Mouse (Mus musculus): ENCODE measurements around the gene Zfp617. TPM values are rescaled to one million over a fixed set of nuclear protein-coding genes. Genes with fewer than 3 reads are reported as not detected.

The Zfp617 gene
- polyA plus RNA-seq, 1 experiment from 2014 or later: 25.9 TPM

DNA sequence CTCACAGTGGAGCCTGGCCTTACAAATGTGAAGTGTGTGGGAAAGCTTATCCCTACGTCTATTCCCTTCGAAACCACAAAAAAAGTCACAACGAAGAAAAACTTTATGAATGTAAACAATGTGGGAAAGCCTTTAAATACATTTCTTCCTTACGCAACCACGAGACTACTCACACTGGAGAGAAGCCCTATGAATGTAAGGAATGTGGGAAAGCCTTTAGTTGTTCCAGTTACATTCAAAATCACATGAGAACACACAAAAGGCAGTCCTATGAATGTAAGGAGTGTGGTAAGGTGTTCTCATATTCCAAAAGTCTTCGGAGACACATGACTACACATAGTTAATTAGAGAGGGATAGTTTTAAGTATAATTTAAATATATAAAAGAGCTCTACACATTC lies 60.2 kb downstream of the Zfp617 start:
- WGBS: 82% methylated on average over 6 of the region's 6 CpGs
- no peak for DNase-seq
- Histone ChIP-seq H3K4me3 (ENCODE audit: low read depth, low read length) (no peak overlapping the region), H3K36me3 (ENCODE audit: insufficient read depth) (peaks cover 46% of the 10 kb centered on the region), H3K4me2 (no peak overlapping the region), H3K9me3 (ENCODE audit: low read depth, low read length) (no peaks in the 10 kb centered on the region; the same call in 1 of the 2 replicates), H3K4me1 (ENCODE audit: insufficient read depth) (no peaks in the 10 kb centered on the region), H3K27ac (ENCODE audit: low read depth) (no peak overlapping the region), H3K27me3 (ENCODE audit: insufficient read depth, low read length) (no peaks in the 10 kb centered on the region), H3K9ac (no peak overlapping the region)
- no peak for TF ChIP-seq CTCF (IDR thresholded peaks at IDR 0.05; ENCODE audit: low read depth)
- ATAC-seq (ENCODE audit: insufficient read depth): no peak

DNA sequence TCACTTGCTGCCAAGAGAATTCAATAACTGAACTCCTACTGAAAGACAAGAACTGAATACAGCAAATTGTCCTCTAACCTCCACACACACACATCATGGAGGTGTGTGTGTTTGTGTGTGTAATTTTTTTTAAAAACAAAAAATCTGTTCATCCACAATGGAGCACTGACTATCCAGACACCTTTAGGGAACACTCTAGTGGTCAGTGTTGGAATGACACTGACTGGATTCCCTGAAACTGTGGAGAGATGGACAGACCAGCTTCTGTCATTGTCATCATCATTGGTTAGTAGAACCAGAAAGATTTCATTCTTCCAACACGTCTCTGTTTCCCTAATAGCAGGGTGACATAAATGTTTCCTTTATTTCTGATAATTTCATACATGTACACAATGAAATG lies 63.5 kb downstream of the Zfp617 start:
- peak; percentile 77 for TF ChIP-seq CTCF (IDR thresholded peaks at IDR 0.05; ENCODE audit: low read depth)
- H3K9me3 ChIP-seq (ENCODE audit: low read depth, low read length): no peaks in the 10 kb centered on the region
- H3K9ac ChIP-seq: no peak overlapping the region
- H3K4me2 ChIP-seq: no peak overlapping the region
- peaks cover 29% of the 10 kb centered on the region for H3K36me3 ChIP-seq (ENCODE audit: insufficient read depth)
- H3K27me3 ChIP-seq (ENCODE audit: insufficient read depth, low read length): no peaks in the 10 kb centered on the region
- H3K4me1 ChIP-seq (ENCODE audit: insufficient read depth): no peaks in the 10 kb centered on the region
- no peak overlapping the region for H3K27ac ChIP-seq (ENCODE audit: low read depth)
- no peak overlapping the region for H3K4me3 ChIP-seq (ENCODE audit: low read depth, low read length)
- no peak for ATAC-seq (ENCODE audit: insufficient read depth)
- peak; percentile 60 for DNase-seq
- WGBS: 64% methylated on average over 1 of the region's 1 CpGs

DNA sequence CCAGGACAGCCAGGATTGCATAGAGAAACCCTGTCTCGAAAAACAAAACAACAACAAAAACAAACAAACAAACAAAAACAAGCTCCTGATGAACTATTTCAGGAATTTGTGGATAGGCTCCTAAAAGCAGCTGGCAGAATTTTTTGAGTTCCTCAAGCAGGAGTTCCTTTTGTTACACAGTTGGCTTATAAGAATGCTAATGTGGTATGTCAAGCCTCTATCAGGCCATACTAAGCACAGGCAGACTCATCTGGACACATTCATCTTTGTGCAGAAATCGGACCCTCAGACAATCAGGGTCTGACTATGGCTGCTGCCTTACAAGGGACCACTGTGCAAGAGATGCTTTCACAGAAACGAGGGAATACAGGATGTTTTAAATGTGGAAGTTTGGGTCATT lies 65.8 kb downstream of the Zfp617 start:
- 75% methylated on average over 3 of the region's 3 CpGs for WGBS

DNA sequence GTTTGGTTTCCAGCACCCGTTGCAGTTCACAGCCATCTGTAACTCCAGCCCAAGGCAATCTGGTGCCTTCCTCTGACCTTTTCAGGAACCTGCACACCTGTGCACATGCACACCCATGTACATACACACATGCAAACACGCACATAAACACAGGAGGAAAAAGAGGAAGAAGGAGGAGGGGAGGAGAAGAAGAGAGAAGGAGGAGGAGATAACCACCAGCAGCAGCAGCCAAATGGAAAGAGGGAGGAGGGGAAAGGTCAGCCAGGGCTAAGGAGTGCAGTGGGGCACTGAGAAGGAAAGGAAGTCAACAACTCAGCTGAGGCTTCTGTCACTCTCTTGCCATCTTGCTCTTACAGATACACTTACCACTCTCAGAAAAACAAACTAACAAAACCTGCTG lies 72.6 kb downstream of the Zfp617 start:
- no peak for TF ChIP-seq CTCF (IDR thresholded peaks at IDR 0.05; ENCODE audit: low read depth)
- WGBS: 45% methylated on average over 2 of the region's 2 CpGs
- no peaks in the 10 kb centered on the region for H3K36me3 ChIP-seq (ENCODE audit: insufficient read depth)

More for the DNA sequence above, 65.8 kb downstream of the Zfp617 start:
- no peaks in the 10 kb centered on the region for H3K4me1 ChIP-seq (ENCODE audit: insufficient read depth)
- H3K9me3 ChIP-seq (ENCODE audit: low read depth, low read length): no peaks in the 10 kb centered on the region
- H3K9ac ChIP-seq: no peak overlapping the region
- ATAC-seq (ENCODE audit: insufficient read depth) (no peak), DNase-seq (no peak)
- H3K4me3 ChIP-seq (ENCODE audit: low read depth, low read length): no peak overlapping the region
- H3K4me2 ChIP-seq: no peak overlapping the region
- H3K27me3 ChIP-seq (ENCODE audit: insufficient read depth, low read length): no peaks in the 10 kb centered on the region
- peaks cover 8% of the 10 kb centered on the region; the same call in 1 of the 2 replicates for H3K36me3 ChIP-seq (ENCODE audit: insufficient read depth)
- H3K27ac ChIP-seq (ENCODE audit: low read depth): no peak overlapping the region
- no peak for TF ChIP-seq CTCF (IDR thresholded peaks at IDR 0.05; ENCODE audit: low read depth)

DNA sequence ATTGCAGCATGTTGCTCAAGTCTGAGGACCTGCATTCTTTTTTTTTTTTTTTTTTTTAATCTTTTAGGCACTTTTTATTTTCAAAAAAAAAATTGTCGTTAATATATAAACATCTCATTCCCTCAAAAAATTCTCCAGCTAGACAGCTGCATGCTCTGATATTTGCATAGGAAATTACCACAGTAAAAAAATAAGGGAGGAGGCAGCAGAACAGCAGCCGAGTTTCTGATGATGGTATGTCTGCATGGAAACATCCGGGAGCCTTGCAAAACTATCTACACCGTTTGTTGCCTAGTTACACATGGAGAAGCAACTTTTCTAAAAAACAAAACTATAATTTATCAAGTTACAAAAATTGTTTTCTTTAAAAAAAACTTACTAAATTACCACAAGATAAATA lies 73.0 kb downstream of the Zfp617 start:
- Histone ChIP-seq H3K4me1 (ENCODE audit: insufficient read depth) (no peaks in the 10 kb centered on the region), H3K9ac (no peak overlapping the region), H3K27ac (ENCODE audit: low read depth) (no peak overlapping the region), H3K4me2 (no peak overlapping the region), H3K27me3 (ENCODE audit: insufficient read depth, low read length) (no peaks in the 10 kb centered on the region), H3K36me3 (ENCODE audit: insufficient read depth) (no peaks in the 10 kb centered on the region), H3K4me3 (ENCODE audit: low read depth, low read length) (no peak overlapping the region), H3K9me3 (ENCODE audit: low read depth, low read length) (no peaks in the 10 kb centered on the region)
- DNase-seq: no peak
- ATAC-seq (ENCODE audit: insufficient read depth): no peak
- WGBS: 54% methylated on average over 4 of the region's 4 CpGs
- no peak for TF ChIP-seq CTCF (IDR thresholded peaks at IDR 0.05; ENCODE audit: low read depth)

More for the DNA sequence above, 72.6 kb downstream of the Zfp617 start:
- Histone ChIP-seq H3K4me1 (ENCODE audit: insufficient read depth) (no peaks in the 10 kb centered on the region), H3K9ac (no peak overlapping the region), H3K27ac (ENCODE audit: low read depth) (no peak overlapping the region), H3K9me3 (ENCODE audit: low read depth, low read length) (no peaks in the 10 kb centered on the region), H3K4me2 (no peak overlapping the region), H3K27me3 (ENCODE audit: insufficient read depth, low read length) (no peaks in the 10 kb centered on the region), H3K4me3 (ENCODE audit: low read depth, low read length) (no peak overlapping the region)
- ATAC-seq (ENCODE audit: insufficient read depth) (no peak), DNase-seq (no peak)

Other genes with a start within 250 kb of the Zfp617 start
- 0.46 and 0.64 TPM in 2 replicates for gene Unc13a, start 236.9 kb upstream of the Zfp617 start, polyA plus RNA-seq (2014; fragmentation: Nextera tagmentation; extraction: Ambion mirVana)
- gene Jak3, start 232.3 kb upstream of the Zfp617 start, polyA plus RNA-seq (2014; fragmentation: Nextera tagmentation; extraction: Ambion mirVana): 7.2 and 7.8 TPM in 2 replicates
- gene Insl3, start 219.4 kb upstream of the Zfp617 start, polyA plus RNA-seq (2014; fragmentation: Nextera tagmentation; extraction: Ambion mirVana): 0.87 and 1.0 TPM in 2 replicates
- gene B3gnt3, start 206.8 kb upstream of the Zfp617 start, polyA plus RNA-seq (2014; fragmentation: Nextera tagmentation; extraction: Ambion mirVana): 2.1 and 2.3 TPM in 2 replicates
- 3.9 and 4.5 TPM in 2 replicates for gene Fcho1, start 182.9 kb upstream of the Zfp617 start, polyA plus RNA-seq (2014; fragmentation: Nextera tagmentation; extraction: Ambion mirVana)
- 7.1 and 8.2 TPM in 2 replicates for gene Zfp709, start 26.6 kb upstream of the Zfp617 start, polyA plus RNA-seq (2014; fragmentation: Nextera tagmentation; extraction: Ambion mirVana)
- gene Zfp882, start within 50 bp of the Zfp617 start, polyA plus RNA-seq (2014; fragmentation: Nextera tagmentation; extraction: Ambion mirVana): 5.2 and 5.4 TPM in 2 replicates
- 25.7 and 26.2 TPM in 2 replicates for gene Zfp961, start 42.4 kb downstream of the Zfp617 start, polyA plus RNA-seq (2014; fragmentation: Nextera tagmentation; extraction: Ambion mirVana)
- 0.93 and 2.2 TPM in 2 replicates for gene Cyp4f18, start 101.0 kb downstream of the Zfp617 start, polyA plus RNA-seq (2014; fragmentation: Nextera tagmentation; extraction: Ambion mirVana)
- not detected in 2 replicates for gene Olfr372, start 132.6 kb downstream of the Zfp617 start, polyA plus RNA-seq (2014; fragmentation: Nextera tagmentation; extraction: Ambion mirVana)
- gene Olfr373, start 174.5 kb downstream of the Zfp617 start, polyA plus RNA-seq (2014; fragmentation: Nextera tagmentation; extraction: Ambion mirVana): not detected in 2 replicates
- gene Olfr374, start 198.4 kb downstream of the Zfp617 start, polyA plus RNA-seq (2014; fragmentation: Nextera tagmentation; extraction: Ambion mirVana): 0.01 and 0.04 TPM in 2 replicates
- gene Tpm4, start 226.3 kb downstream of the Zfp617 start, polyA plus RNA-seq (2014; fragmentation: Nextera tagmentation; extraction: Ambion mirVana): 849 and 861 TPM in 2 replicates

Measured in lung, embryonic 14.5 days (tissue).